Mouse (Mus musculus): Measurements from ENCODE around the gene Mrm2. TPM values are rescaled to one million over a fixed set of nuclear protein-coding genes. Genes with fewer than 3 reads are reported as not detected.

Mrm2 gene
- polyA plus RNA-seq, 1 experiment from 2014 or later: 18.0 TPM

GRCm38 (mm10) chr5:140298291-140298690 is 33.4 kb downstream of the Mrm2 start:
- ATAC-seq (ENCODE audit: low read depth) (no peak), DNase-seq (ENCODE audit: low spot score) (no peak)
- Histone ChIP-seq H3K36me3 (ENCODE audit: control insufficient read depth, insufficient read depth, low read length) (peaks cover 77% of the 10 kb centered on the region), H3K9me3 (ENCODE audit: control insufficient read depth, low read length) (no peaks in the 10 kb centered on the region), H3K27ac (replicated peaks; ENCODE audit: low read depth, low read length) (no peak overlapping the region), H3K4me1 (ENCODE audit: control insufficient read depth, insufficient read depth, low read length) (no peaks in the 10 kb centered on the region), H3K9ac (ENCODE audit: low read depth, low read length) (no peak overlapping the region), H3K4me2 (ENCODE audit: low read depth, low read length) (no peak overlapping the region), H3K27me3 (replicated peaks; ENCODE audit: control insufficient read depth, insufficient read depth, low read length) (no peaks in the 10 kb centered on the region), H3K4me3 (ENCODE audit: low read depth, low read length) (no peak overlapping the region)
- 95% methylated on average over 4 of the region's 4 CpGs for WGBS

- no peaks in the 10 kb centered on the region for H3K4me1 ChIP-seq (ENCODE audit: control insufficient read depth, insufficient read depth, low read length)
- no peak overlapping the region for H3K9ac ChIP-seq (ENCODE audit: low read depth, low read length)
- no peak overlapping the region for H3K4me2 ChIP-seq (ENCODE audit: low read depth, low read length)
- DNase-seq (ENCODE audit: low spot score): peak; percentile 82
- ATAC-seq (ENCODE audit: low read depth): peak; percentile 63; the same call in 1 of the 2 replicates
- H3K27me3 ChIP-seq (replicated peaks; ENCODE audit: control insufficient read depth, insufficient read depth, low read length): no peaks in the 10 kb centered on the region
- no peak overlapping the region for H3K27ac ChIP-seq (replicated peaks; ENCODE audit: low read depth, low read length)
- WGBS: 77% methylated on average over 1 of the region's 1 CpGs
- H3K4me3 ChIP-seq (ENCODE audit: low read depth, low read length): no peak overlapping the region
- H3K36me3 ChIP-seq (ENCODE audit: control insufficient read depth, insufficient read depth, low read length): peaks cover 55% of the 10 kb centered on the region
- no peaks in the 10 kb centered on the region for H3K9me3 ChIP-seq (ENCODE audit: control insufficient read depth, low read length)
These were observed 39.5 kb downstream of the Mrm2 start for GRCm38 (mm10) chr5:140292152-140292551.

GRCm38 (mm10) chr5:140289161-140289560 is 42.5 kb downstream of the Mrm2 start:
- Histone ChIP-seq H3K27me3 (replicated peaks; ENCODE audit: control insufficient read depth, insufficient read depth, low read length) (no peaks in the 10 kb centered on the region), H3K27ac (replicated peaks; ENCODE audit: low read depth, low read length) (no peak overlapping the region), H3K36me3 (ENCODE audit: control insufficient read depth, insufficient read depth, low read length) (peaks cover 40% of the 10 kb centered on the region), H3K4me1 (ENCODE audit: control insufficient read depth, insufficient read depth, low read length) (no peaks in the 10 kb centered on the region), H3K9me3 (ENCODE audit: control insufficient read depth, low read length) (no peaks in the 10 kb centered on the region), H3K4me2 (ENCODE audit: low read depth, low read length) (no peak overlapping the region), H3K4me3 (ENCODE audit: low read depth, low read length) (no peak overlapping the region), H3K9ac (ENCODE audit: low read depth, low read length) (no peak overlapping the region)
- no peak for ATAC-seq (ENCODE audit: low read depth)
- DNase-seq (ENCODE audit: low spot score): no peak
- WGBS: 97% methylated on average over 2 of the region's 2 CpGs

GRCm38 (mm10) chr5:140288287-140288686 is 43.4 kb downstream of the Mrm2 start:
- H3K4me2 ChIP-seq (ENCODE audit: low read depth, low read length): no peak overlapping the region
- no peaks in the 10 kb centered on the region for H3K4me1 ChIP-seq (ENCODE audit: control insufficient read depth, insufficient read depth, low read length)
- H3K27ac ChIP-seq (replicated peaks; ENCODE audit: low read depth, low read length): no peak overlapping the region
- WGBS: 80% methylated on average over 3 of the region's 3 CpGs
- H3K27me3 ChIP-seq (replicated peaks; ENCODE audit: control insufficient read depth, insufficient read depth, low read length): no peaks in the 10 kb centered on the region
- H3K36me3 ChIP-seq (ENCODE audit: control insufficient read depth, insufficient read depth, low read length): peaks cover 38% of the 10 kb centered on the region
- H3K4me3 ChIP-seq (ENCODE audit: low read depth, low read length): no peak overlapping the region
- H3K9ac ChIP-seq (ENCODE audit: low read depth, low read length): no peak overlapping the region
- no peaks in the 10 kb centered on the region for H3K9me3 ChIP-seq (ENCODE audit: control insufficient read depth, low read length)
- DNase-seq (ENCODE audit: low spot score) (no peak), ATAC-seq (ENCODE audit: low read depth) (no peak)

- WGBS: 75% methylated on average over 2 of the region's 2 CpGs
- H3K9ac ChIP-seq (ENCODE audit: low read depth, low read length): no peak overlapping the region
- H3K4me3 ChIP-seq (ENCODE audit: low read depth, low read length): no peak overlapping the region
- DNase-seq (ENCODE audit: low spot score) (no peak), ATAC-seq (ENCODE audit: low read depth) (no peak)
- H3K36me3 ChIP-seq (ENCODE audit: control insufficient read depth, insufficient read depth, low read length): peaks cover 24% of the 10 kb centered on the region
- H3K27me3 ChIP-seq (replicated peaks; ENCODE audit: control insufficient read depth, insufficient read depth, low read length): no peaks in the 10 kb centered on the region
- H3K27ac ChIP-seq (replicated peaks; ENCODE audit: low read depth, low read length): no peak overlapping the region
- H3K4me2 ChIP-seq (ENCODE audit: low read depth, low read length): no peak overlapping the region
- no peaks in the 10 kb centered on the region for H3K9me3 ChIP-seq (ENCODE audit: control insufficient read depth, low read length)
- no peaks in the 10 kb centered on the region for H3K4me1 ChIP-seq (ENCODE audit: control insufficient read depth, insufficient read depth, low read length)
These were observed 46.9 kb downstream of the Mrm2 start for GRCm38 (mm10) chr5:140284761-140285160.

GRCm38 (mm10) chr5:140284011-140284410 is 47.7 kb downstream of the Mrm2 start:
- WGBS: 86% methylated on average over 2 of the region's 2 CpGs
- ATAC-seq (ENCODE audit: low read depth) (no peak), DNase-seq (ENCODE audit: low spot score) (no peak)
- no peak overlapping the region for H3K4me3 ChIP-seq (ENCODE audit: low read depth, low read length)
- H3K9me3 ChIP-seq (ENCODE audit: control insufficient read depth, low read length): no peaks in the 10 kb centered on the region
- H3K36me3 ChIP-seq (ENCODE audit: control insufficient read depth, insufficient read depth, low read length): peaks cover 16% of the 10 kb centered on the region; the same call in 1 of the 2 replicates
- no peak overlapping the region for H3K9ac ChIP-seq (ENCODE audit: low read depth, low read length)
- no peaks in the 10 kb centered on the region for H3K27me3 ChIP-seq (replicated peaks; ENCODE audit: control insufficient read depth, insufficient read depth, low read length)
- H3K27ac ChIP-seq (replicated peaks; ENCODE audit: low read depth, low read length): no peak overlapping the region
- no peaks in the 10 kb centered on the region for H3K4me1 ChIP-seq (ENCODE audit: control insufficient read depth, insufficient read depth, low read length)
- no peak overlapping the region for H3K4me2 ChIP-seq (ENCODE audit: low read depth, low read length)

GRCm38 (mm10) chr5:140282900-140283299 is 48.8 kb downstream of the Mrm2 start:
- Histone ChIP-seq H3K4me1 (ENCODE audit: control insufficient read depth, insufficient read depth, low read length) (no peaks in the 10 kb centered on the region), H3K4me3 (ENCODE audit: low read depth, low read length) (no peak overlapping the region), H3K27me3 (replicated peaks; ENCODE audit: control insufficient read depth, insufficient read depth, low read length) (no peaks in the 10 kb centered on the region), H3K9me3 (ENCODE audit: control insufficient read depth, low read length) (no peaks in the 10 kb centered on the region), H3K27ac (replicated peaks; ENCODE audit: low read depth, low read length) (no peak overlapping the region), H3K9ac (ENCODE audit: low read depth, low read length) (no peak overlapping the region), H3K4me2 (ENCODE audit: low read depth, low read length) (no peak overlapping the region), H3K36me3 (ENCODE audit: control insufficient read depth, insufficient read depth, low read length) (peaks cover 20% of the 10 kb centered on the region)
- no peak for ATAC-seq (ENCODE audit: low read depth)
- 97% methylated on average over 3 of the region's 3 CpGs for WGBS
- DNase-seq (ENCODE audit: low spot score): no peak

- no peak overlapping the region for H3K9ac ChIP-seq (ENCODE audit: low read depth, low read length)
- peaks cover 20% of the 10 kb centered on the region for H3K36me3 ChIP-seq (ENCODE audit: control insufficient read depth, insufficient read depth, low read length)
- H3K4me3 ChIP-seq (ENCODE audit: low read depth, low read length): no peak overlapping the region
- no peak overlapping the region for H3K4me2 ChIP-seq (ENCODE audit: low read depth, low read length)
- no peaks in the 10 kb centered on the region for H3K9me3 ChIP-seq (ENCODE audit: control insufficient read depth, low read length)
- WGBS: 81% methylated on average over 8 of the region's 8 CpGs
- peak; percentile 12 for DNase-seq (ENCODE audit: low spot score)
- H3K27ac ChIP-seq (replicated peaks; ENCODE audit: low read depth, low read length): no peak overlapping the region
- no peaks in the 10 kb centered on the region for H3K27me3 ChIP-seq (replicated peaks; ENCODE audit: control insufficient read depth, insufficient read depth, low read length)
- ATAC-seq (ENCODE audit: low read depth): peak; percentile 50; the same call in 1 of the 2 replicates
- no peaks in the 10 kb centered on the region for H3K4me1 ChIP-seq (ENCODE audit: control insufficient read depth, insufficient read depth, low read length)
These were observed 49.3 kb downstream of the Mrm2 start for GRCm38 (mm10) chr5:140282376-140282775.

GRCm38 (mm10) chr5:140280205-140280604 is 51.5 kb downstream of the Mrm2 start:
- H3K4me3 ChIP-seq (ENCODE audit: low read depth, low read length): no peak overlapping the region
- ATAC-seq (ENCODE audit: low read depth) (no peak), DNase-seq (ENCODE audit: low spot score) (no peak)
- H3K9ac ChIP-seq (ENCODE audit: low read depth, low read length): no peak overlapping the region
- H3K27ac ChIP-seq (replicated peaks; ENCODE audit: low read depth, low read length): no peak overlapping the region
- H3K27me3 ChIP-seq (replicated peaks; ENCODE audit: control insufficient read depth, insufficient read depth, low read length): no peaks in the 10 kb centered on the region
- H3K9me3 ChIP-seq (ENCODE audit: control insufficient read depth, low read length): no peaks in the 10 kb centered on the region
- WGBS: 67% methylated on average over 9 of the region's 9 CpGs
- no peak overlapping the region for H3K4me2 ChIP-seq (ENCODE audit: low read depth, low read length)
- H3K4me1 ChIP-seq (ENCODE audit: control insufficient read depth, insufficient read depth, low read length): no peaks in the 10 kb centered on the region
- H3K36me3 ChIP-seq (ENCODE audit: control insufficient read depth, insufficient read depth, low read length): peaks cover 27% of the 10 kb centered on the region
